Mouse (Mus musculus): Measurements from ENCODE around the gene Adamtsl3. TPM values are rescaled to one million over a fixed set of nuclear protein-coding genes. Genes with fewer than 3 reads are reported as not detected.
"Not testable (repeated sequence)": the region's sequence is repeated elsewhere in the genome, so short reads cannot be mapped to it uniquely, and the experiment has no call there.

Gene Adamtsl3
- polyA plus RNA-seq, 1 experiment from 2014 or later, result 0.31 TPM

DNA sequence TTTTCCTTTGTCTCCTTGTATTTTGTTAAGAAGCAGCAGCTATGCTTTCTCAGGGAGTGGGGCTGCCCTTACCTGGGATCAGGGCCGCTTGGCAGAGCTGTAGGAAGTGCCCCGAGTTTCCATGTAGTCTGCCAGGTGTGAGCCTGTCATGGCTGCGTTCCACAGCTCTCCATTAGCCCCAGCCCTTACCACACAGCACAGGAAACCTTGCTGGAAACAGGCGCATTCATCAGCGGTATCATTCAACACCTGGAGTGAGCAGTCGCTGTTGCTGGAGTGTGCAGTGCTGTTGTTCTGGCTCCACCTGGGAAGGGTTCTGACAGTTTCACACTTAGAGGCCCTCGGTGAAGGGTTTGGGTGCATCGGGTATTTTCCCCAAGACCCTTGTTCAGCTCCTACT is 62.1 kb downstream of the Adamtsl3 start:
- H3K4me1 ChIP-seq (ENCODE audit: control insufficient read depth, insufficient read depth, low read length), result no peaks in the 10 kb centered on the region
- H3K4me2 ChIP-seq (ENCODE audit: low read depth, low read length), result no peak overlapping the region
- no peak overlapping the region for H3K27ac ChIP-seq (replicated peaks; ENCODE audit: low read depth, low read length)
- no peak overlapping the region for H3K4me3 ChIP-seq (ENCODE audit: low read depth, low read length)
- DNase-seq (ENCODE audit: low spot score), result no peak
- H3K36me3 ChIP-seq (replicated peaks; ENCODE audit: control insufficient read depth, insufficient read depth, low read depth, low read length), result no peaks in the 10 kb centered on the region
- H3K27me3 ChIP-seq (ENCODE audit: control insufficient read depth, insufficient read depth, low read length), result no peaks in the 10 kb centered on the region
- no peaks in the 10 kb centered on the region for H3K9me3 ChIP-seq (replicated peaks; ENCODE audit: control insufficient read depth, low read length)
- H3K9ac ChIP-seq (replicated peaks; ENCODE audit: low read length), result no peak overlapping the region
- ATAC-seq (replicated peaks; ENCODE audit: insufficient number of reproducible peaks, low FRiP score, low TSS enrichment, low read depth), result no peak
- 78% methylated on average over 8 of the region's 8 CpGs for WGBS

GRCm38 (mm10) chr7:82405466-82406045 is 70.1 kb downstream of the Adamtsl3 start:
- Histone ChIP-seq H3K4me2 (ENCODE audit: low read depth, low read length) (no peak overlapping the region), H3K4me3 (ENCODE audit: low read depth, low read length) (no peak overlapping the region), H3K27ac (replicated peaks; ENCODE audit: low read depth, low read length) (no peak overlapping the region), H3K4me1 (ENCODE audit: control insufficient read depth, insufficient read depth, low read length) (no peaks in the 10 kb centered on the region), H3K36me3 (replicated peaks; ENCODE audit: control insufficient read depth, insufficient read depth, low read depth, low read length) (no peaks in the 10 kb centered on the region), H3K9me3 (replicated peaks; ENCODE audit: control insufficient read depth, low read length) (no peaks in the 10 kb centered on the region), H3K9ac (replicated peaks; ENCODE audit: low read length) (no peak overlapping the region), H3K27me3 (ENCODE audit: control insufficient read depth, insufficient read depth, low read length) (no peaks in the 10 kb centered on the region)
- DNase-seq (ENCODE audit: low spot score), result no peak
- 85% methylated on average over 9 of the region's 9 CpGs for WGBS
- ATAC-seq (replicated peaks; ENCODE audit: insufficient number of reproducible peaks, low FRiP score, low TSS enrichment, low read depth), result no peak

DNA sequence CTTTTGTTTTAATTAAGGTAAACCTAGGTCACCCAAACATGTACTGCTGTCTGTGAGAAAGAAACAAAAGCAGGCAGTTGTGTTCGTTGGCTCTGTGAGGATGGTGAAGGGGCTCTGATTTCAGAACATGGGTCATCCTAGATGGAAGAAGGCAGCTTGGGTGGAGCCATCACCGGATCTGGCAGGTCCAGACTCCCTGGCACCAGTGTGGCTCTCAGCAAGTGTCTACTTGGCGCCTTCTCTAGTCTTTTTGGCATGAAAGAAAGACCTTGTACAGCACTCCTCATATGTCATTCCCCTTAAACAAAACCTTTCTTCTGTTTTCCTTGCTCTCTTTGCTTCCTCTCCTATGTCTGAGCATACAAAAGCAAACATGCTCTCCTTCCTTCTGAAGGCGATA is 75.5 kb downstream of the Adamtsl3 start:
- no peak for DNase-seq (ENCODE audit: low spot score)
- no peaks in the 10 kb centered on the region for H3K9me3 ChIP-seq (replicated peaks; ENCODE audit: control insufficient read depth, low read length)
- no peak overlapping the region for H3K4me2 ChIP-seq (ENCODE audit: low read depth, low read length)
- no peaks in the 10 kb centered on the region for H3K4me1 ChIP-seq (ENCODE audit: control insufficient read depth, insufficient read depth, low read length)
- no peak overlapping the region for H3K9ac ChIP-seq (replicated peaks; ENCODE audit: low read length)
- H3K4me3 ChIP-seq (ENCODE audit: low read depth, low read length), result no peak overlapping the region
- 79% methylated on average over 4 of the region's 4 CpGs for whole genome bisulfite sequencing
- ATAC-seq (replicated peaks; ENCODE audit: insufficient number of reproducible peaks, low FRiP score, low TSS enrichment, low read depth), result no peak
- H3K27me3 ChIP-seq (ENCODE audit: control insufficient read depth, insufficient read depth, low read length), result no peaks in the 10 kb centered on the region
- no peak overlapping the region for H3K27ac ChIP-seq (replicated peaks; ENCODE audit: low read depth, low read length)
- H3K36me3 ChIP-seq (replicated peaks; ENCODE audit: control insufficient read depth, insufficient read depth, low read depth, low read length), result no peaks in the 10 kb centered on the region

DNA sequence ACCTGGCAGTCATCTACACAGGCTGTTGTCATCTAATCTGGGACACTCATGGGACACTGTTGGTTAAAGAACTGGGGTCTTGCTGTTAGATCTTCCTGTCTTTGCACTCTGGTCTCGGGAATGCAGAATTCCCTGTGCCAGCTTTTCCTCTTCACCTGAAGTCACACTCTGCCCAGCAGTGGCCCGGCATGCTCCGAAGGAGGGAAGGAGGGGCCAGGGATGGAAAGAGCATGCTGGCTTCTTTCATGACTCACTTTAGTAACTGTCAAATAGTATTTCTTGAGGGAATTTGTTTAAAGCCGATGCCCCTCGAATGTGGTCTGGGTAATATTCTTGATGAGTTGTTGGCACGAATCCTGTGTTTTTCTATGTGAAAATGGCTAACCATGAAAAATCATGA is 81.2 kb downstream of the Adamtsl3 start:
- Histone ChIP-seq H3K9ac (replicated peaks; ENCODE audit: low read length) (no peak overlapping the region), H3K4me3 (ENCODE audit: low read depth, low read length) (no peak overlapping the region), H3K36me3 (replicated peaks; ENCODE audit: control insufficient read depth, insufficient read depth, low read depth, low read length) (no peaks in the 10 kb centered on the region), H3K4me1 (ENCODE audit: control insufficient read depth, insufficient read depth, low read length) (no peaks in the 10 kb centered on the region), H3K27ac (replicated peaks; ENCODE audit: low read depth, low read length) (no peak overlapping the region), H3K4me2 (ENCODE audit: low read depth, low read length) (no peak overlapping the region), H3K9me3 (replicated peaks; ENCODE audit: control insufficient read depth, low read length) (no peaks in the 10 kb centered on the region), H3K27me3 (ENCODE audit: control insufficient read depth, insufficient read depth, low read length) (no peaks in the 10 kb centered on the region)
- ATAC-seq (replicated peaks; ENCODE audit: insufficient number of reproducible peaks, low FRiP score, low TSS enrichment, low read depth) (no peak), DNase-seq (ENCODE audit: low spot score) (no peak)
- 89% methylated on average over 6 of the region's 6 CpGs for WGBS

DNA sequence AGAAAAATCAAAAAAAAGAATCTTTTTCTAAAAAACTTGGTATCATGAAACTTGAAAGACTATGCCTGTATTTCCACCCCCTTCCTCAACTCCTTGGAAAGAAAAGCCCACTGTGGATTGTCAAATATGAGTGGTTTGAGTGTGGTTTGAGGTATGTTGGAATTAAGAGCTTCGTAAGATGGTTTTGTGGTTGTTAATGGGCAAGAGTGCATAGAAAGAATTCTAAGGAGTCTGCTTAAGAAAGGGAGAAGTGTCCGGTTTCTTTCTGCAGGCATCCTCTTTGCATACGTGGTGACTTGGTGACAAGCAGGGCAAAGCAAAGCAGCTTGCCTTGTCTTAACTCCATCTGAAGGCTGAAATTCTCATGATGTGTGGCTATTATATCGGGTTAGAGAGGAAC is 81.6 kb downstream of the Adamtsl3 start:
- Histone ChIP-seq H3K36me3 (replicated peaks; ENCODE audit: control insufficient read depth, insufficient read depth, low read depth, low read length) (no peaks in the 10 kb centered on the region), H3K9me3 (replicated peaks; ENCODE audit: control insufficient read depth, low read length) (no peaks in the 10 kb centered on the region), H3K4me3 (ENCODE audit: low read depth, low read length) (no peak overlapping the region), H3K27me3 (ENCODE audit: control insufficient read depth, insufficient read depth, low read length) (no peaks in the 10 kb centered on the region), H3K9ac (replicated peaks; ENCODE audit: low read length) (no peak overlapping the region), H3K4me1 (ENCODE audit: control insufficient read depth, insufficient read depth, low read length) (no peaks in the 10 kb centered on the region), H3K4me2 (ENCODE audit: low read depth, low read length) (no peak overlapping the region), H3K27ac (replicated peaks; ENCODE audit: low read depth, low read length) (no peak overlapping the region)
- no peak for ATAC-seq (replicated peaks; ENCODE audit: insufficient number of reproducible peaks, low FRiP score, low TSS enrichment, low read depth)
- no peak for DNase-seq (ENCODE audit: low spot score)
- WGBS, result 76% methylated on average over 4 of the region's 4 CpGs

DNA sequence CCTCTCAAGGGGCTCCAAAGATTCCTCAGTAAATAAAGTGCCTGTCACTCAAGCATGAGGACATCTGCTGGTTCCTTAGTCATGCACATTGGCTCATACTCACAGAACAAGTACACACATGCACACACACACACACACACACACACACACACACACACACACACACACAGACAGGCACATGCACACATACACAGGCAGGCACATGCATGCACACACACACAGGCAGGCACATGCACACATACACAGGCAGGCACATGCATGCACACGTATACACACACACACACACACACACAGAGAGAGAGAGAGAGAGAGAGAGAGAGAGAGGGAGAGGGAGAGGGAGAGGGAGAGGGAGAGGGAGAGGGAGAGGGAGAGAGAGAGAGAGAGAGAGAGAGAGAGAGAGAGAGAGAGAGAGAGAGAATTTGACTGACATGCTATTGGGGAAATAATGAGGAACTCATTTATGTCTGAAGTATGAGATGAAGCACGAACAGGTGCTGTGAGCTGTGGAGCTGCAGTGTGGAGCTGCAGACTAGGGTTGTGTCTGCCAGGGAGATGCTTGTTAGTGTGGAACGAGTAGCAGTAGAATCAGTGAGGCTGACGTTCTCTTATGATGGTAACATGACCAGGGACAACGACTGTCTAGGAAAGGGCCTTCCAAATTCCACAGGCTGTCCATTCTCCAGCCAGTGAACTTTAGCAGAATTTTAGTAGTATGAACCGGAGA is 85.0 kb downstream of the Adamtsl3 start:
- ATAC-seq (replicated peaks; ENCODE audit: insufficient number of reproducible peaks, low FRiP score, low TSS enrichment, low read depth), result not testable (repeated sequence)

DNA sequence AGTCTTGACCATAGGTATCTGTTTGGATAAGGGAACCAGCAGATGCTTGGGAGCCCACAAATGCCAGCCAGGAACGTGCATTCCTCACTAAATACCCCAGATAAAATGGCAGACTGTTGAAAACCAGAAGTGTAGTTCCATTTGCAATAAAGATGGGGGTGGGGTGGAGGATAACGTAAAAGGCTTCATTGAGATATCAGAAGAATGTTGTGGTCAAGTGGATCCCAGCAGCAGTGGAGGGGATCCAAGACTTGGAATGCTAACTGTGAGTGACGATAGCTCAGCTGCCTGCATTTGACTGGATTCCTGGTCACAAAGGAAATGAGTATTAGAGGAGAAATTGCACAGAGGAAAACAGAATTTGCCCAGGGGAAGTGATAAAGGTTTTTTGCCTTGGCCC is 87.1 kb downstream of the Adamtsl3 start:
- Histone ChIP-seq H3K36me3 (replicated peaks; ENCODE audit: control insufficient read depth, insufficient read depth, low read depth, low read length) (no peaks in the 10 kb centered on the region), H3K4me3 (ENCODE audit: low read depth, low read length) (no peak overlapping the region), H3K27me3 (ENCODE audit: control insufficient read depth, insufficient read depth, low read length) (no peaks in the 10 kb centered on the region), H3K4me2 (ENCODE audit: low read depth, low read length) (no peak overlapping the region), H3K4me1 (ENCODE audit: control insufficient read depth, insufficient read depth, low read length) (no peaks in the 10 kb centered on the region), H3K9me3 (replicated peaks; ENCODE audit: control insufficient read depth, low read length) (no peaks in the 10 kb centered on the region), H3K27ac (replicated peaks; ENCODE audit: low read depth, low read length) (no peak overlapping the region), H3K9ac (replicated peaks; ENCODE audit: low read length) (no peak overlapping the region)
- WGBS, result 69% methylated on average over 3 of the region's 3 CpGs
- ATAC-seq (replicated peaks; ENCODE audit: insufficient number of reproducible peaks, low FRiP score, low TSS enrichment, low read depth), result no peak
- DNase-seq (ENCODE audit: low spot score), result no peak

More for the DNA sequence above, 85.0 kb downstream of the Adamtsl3 start:
- not testable (repeated sequence) for H3K27ac ChIP-seq (replicated peaks; ENCODE audit: low read depth, low read length); H3K36me3 ChIP-seq (replicated peaks; ENCODE audit: control insufficient read depth, insufficient read depth, low read depth, low read length); H3K9me3 ChIP-seq (replicated peaks; ENCODE audit: control insufficient read depth, low read length); H3K27me3 ChIP-seq (ENCODE audit: control insufficient read depth, insufficient read depth, low read length); H3K9ac ChIP-seq (replicated peaks; ENCODE audit: low read length); H3K4me2 ChIP-seq (ENCODE audit: low read depth, low read length); H3K4me1 ChIP-seq (ENCODE audit: control insufficient read depth, insufficient read depth, low read length); H3K4me3 ChIP-seq (ENCODE audit: low read depth, low read length); DNase-seq (ENCODE audit: low spot score)
- WGBS, result 71% methylated on average over 6 of the region's 6 CpGs

GRCm38 (mm10) chr7:82423602-82424001 is 88.1 kb downstream of the Adamtsl3 start:
- Histone ChIP-seq H3K9ac (replicated peaks; ENCODE audit: low read length) (no peak overlapping the region), H3K27me3 (ENCODE audit: control insufficient read depth, insufficient read depth, low read length) (no peaks in the 10 kb centered on the region), H3K27ac (replicated peaks; ENCODE audit: low read depth, low read length) (no peak overlapping the region), H3K4me3 (ENCODE audit: low read depth, low read length) (no peak overlapping the region), H3K4me2 (ENCODE audit: low read depth, low read length) (no peak overlapping the region), H3K36me3 (replicated peaks; ENCODE audit: control insufficient read depth, insufficient read depth, low read depth, low read length) (no peaks in the 10 kb centered on the region), H3K4me1 (ENCODE audit: control insufficient read depth, insufficient read depth, low read length) (no peaks in the 10 kb centered on the region), H3K9me3 (replicated peaks; ENCODE audit: control insufficient read depth, low read length) (no peaks in the 10 kb centered on the region)
- WGBS, result 92% methylated on average over 2 of the region's 2 CpGs
- ATAC-seq (replicated peaks; ENCODE audit: insufficient number of reproducible peaks, low FRiP score, low TSS enrichment, low read depth) (no peak), DNase-seq (ENCODE audit: low spot score) (no peak)
